8 mouse cellular contexts compared by ENCODE assay signal in genomic region chr10:89531194-89531634, GRCm38 (mm10). TPM values are rescaled to one million over a fixed set of nuclear protein-coding genes. Genes with fewer than 3 reads are reported as not detected.
DNase-seq lines count a peak whose midpoint lies in the region; ATAC-seq and TF ChIP-seq lines count a peak whose summit lies in the region.

No protein-coding gene starts in this region.

- H3K4me2 ChIP-seq in lung, embryonic 14.5 days: no peak overlapping the region
- H3K4me2 ChIP-seq in embryonic facial prominence, embryonic 14.5 days (ENCODE audit: low read depth, low read length): no peak overlapping the region
- H3K4me2 ChIP-seq in heart, embryonic 12.5 days: peak overlapping the region; percentile 26; the same call in 1 of the 2 replicates
- H3K4me2 ChIP-seq in liver, postnatal 0 days (ENCODE audit: low read depth, low read length): peak overlapping the region; percentile 69

- TF ChIP-seq CTCF in lung, embryonic 14.5 days (IDR thresholded peaks at IDR 0.05; ENCODE audit: low read depth): no peak
- TF ChIP-seq CTCF in liver, postnatal 0 days (IDR thresholded peaks at IDR 0.05; ENCODE audit: low read depth): no peak

- H3K27ac ChIP-seq in lung, embryonic 14.5 days (ENCODE audit: low read depth): no peak overlapping the region
- no peak overlapping the region for H3K27ac ChIP-seq in embryonic facial prominence, embryonic 14.5 days (replicated peaks; ENCODE audit: low read depth, low read length)
- H3K27ac ChIP-seq in heart, embryonic 12.5 days (ENCODE audit: poor library complexity, severe bottlenecking): peak overlapping the region; percentile 43; the same call in 1 of the 2 replicates
- peak overlapping the region; percentile 86 for H3K27ac ChIP-seq in liver, postnatal 0 days (ENCODE audit: low read depth)

- peak; percentile 83 for DNase-seq in lung, embryonic 14.5 days
- DNase-seq in lung, postnatal 25 days (ENCODE audit: low spot score): no peak
- DNase-seq in embryonic facial prominence, embryonic 14.5 days (ENCODE audit: low spot score): peak; percentile 62
- peak; percentile 20 for DNase-seq in liver, postnatal 0 days
- no peak for DNase-seq in layer of hippocampus, adult 11-12 months (ENCODE audit: low spot score)
- no peak for DNase-seq in adrenal gland, postnatal 14 days
- DNase-seq in left cerebral cortex, postnatal 14 days (ENCODE audit: low spot score in 2 of 2): no peak

- H3K4me1 ChIP-seq in lung, embryonic 14.5 days (ENCODE audit: insufficient read depth): peaks cover 14% of the 10 kb centered on the region
- peaks cover 10% of the 10 kb centered on the region; the same call in 1 of the 2 replicates for H3K4me1 ChIP-seq in embryonic facial prominence, embryonic 14.5 days (ENCODE audit: control insufficient read depth, insufficient read depth, low read length)
- H3K4me1 ChIP-seq in heart, embryonic 12.5 days (replicated peaks): peaks cover 54% of the 10 kb centered on the region
- H3K4me1 ChIP-seq in liver, postnatal 0 days (ENCODE audit: insufficient read depth): peaks cover 30% of the 10 kb centered on the region

- H3K36me3 ChIP-seq in lung, embryonic 14.5 days (ENCODE audit: insufficient read depth): no peaks in the 10 kb centered on the region
- H3K36me3 ChIP-seq in embryonic facial prominence, embryonic 14.5 days (ENCODE audit: control insufficient read depth, insufficient read depth, low read length): no peaks in the 10 kb centered on the region
- H3K36me3 ChIP-seq in heart, embryonic 12.5 days: no peaks in the 10 kb centered on the region
- no peaks in the 10 kb centered on the region for H3K36me3 ChIP-seq in liver, postnatal 0 days (replicated peaks; ENCODE audit: insufficient read depth, low read length)

- H3K27me3 ChIP-seq in lung, embryonic 14.5 days (ENCODE audit: insufficient read depth, low read length): no peaks in the 10 kb centered on the region
- no peaks in the 10 kb centered on the region for H3K27me3 ChIP-seq in embryonic facial prominence, embryonic 14.5 days (replicated peaks; ENCODE audit: control insufficient read depth, insufficient read depth, low read length)
- no peaks in the 10 kb centered on the region for H3K27me3 ChIP-seq in heart, embryonic 12.5 days (replicated peaks)
- no peaks in the 10 kb centered on the region for H3K27me3 ChIP-seq in liver, postnatal 0 days (ENCODE audit: insufficient read depth, low read length)

- H3K9me3 ChIP-seq in lung, embryonic 14.5 days (ENCODE audit: low read depth, low read length): no peaks in the 10 kb centered on the region
- H3K9me3 ChIP-seq in embryonic facial prominence, embryonic 14.5 days (ENCODE audit: control insufficient read depth, low read length): no peaks in the 10 kb centered on the region
- H3K9me3 ChIP-seq in heart, embryonic 12.5 days (replicated peaks): no peaks in the 10 kb centered on the region
- H3K9me3 ChIP-seq in liver, postnatal 0 days (ENCODE audit: low read length): no peaks in the 10 kb centered on the region

- 23% methylated on average over 5 of the region's 5 CpGs for whole genome bisulfite sequencing in lung, embryonic 14.5 days
- WGBS in embryonic facial prominence, embryonic 14.5 days: 28% methylated on average over 5 of the region's 5 CpGs
- WGBS in heart, embryonic 12.5 days: 11% methylated on average over 5 of the region's 5 CpGs
- 60% methylated on average over 5 of the region's 5 CpGs for whole genome bisulfite sequencing in liver, postnatal 0 days (ENCODE audit: insufficient replicate concordance)

- TF ChIP-seq EP300 in liver, postnatal 0 days (IDR thresholded peaks at IDR 0.05; ENCODE audit: low read depth): no peak

- peak; percentile 71 for ATAC-seq in lung, embryonic 14.5 days (ENCODE audit: insufficient read depth)
- peak; percentile 47; the same call in 1 of the 2 replicates for ATAC-seq in embryonic facial prominence, embryonic 14.5 days (ENCODE audit: low read depth)
- ATAC-seq in heart, embryonic 12.5 days (ENCODE audit: insufficient number of reproducible peaks, low FRiP score): peak; percentile 84
- ATAC-seq in liver, postnatal 0 days: no peak

- no peak overlapping the region for H3K4me3 ChIP-seq in lung, embryonic 14.5 days (ENCODE audit: low read depth, low read length)
- H3K4me3 ChIP-seq in embryonic facial prominence, embryonic 14.5 days (ENCODE audit: low read depth, low read length): no peak overlapping the region
- no peak overlapping the region for H3K4me3 ChIP-seq in heart, embryonic 12.5 days
- H3K4me3 ChIP-seq in liver, postnatal 0 days (ENCODE audit: low read depth, low read length): no peak overlapping the region

- H3K9ac ChIP-seq in lung, embryonic 14.5 days: no peak overlapping the region
- H3K9ac ChIP-seq in embryonic facial prominence, embryonic 14.5 days (ENCODE audit: low read depth, low read length): no peak overlapping the region
- H3K9ac ChIP-seq in heart, embryonic 12.5 days: no peak overlapping the region
- 0 out of 2 replicates have a peak overlapping the region, but pooled peaks have one; percentile 22 for H3K9ac ChIP-seq in liver, postnatal 0 days (replicated peaks)

- intact Hi-C loops in left cerebral cortex, postnatal 14 days (cut with DNase I): no loop called here

RNA-seq across cellular contexts. Expression of gene Nr1h4, which starts 2.2 kb away (rescaled TPM):
- 0.38 and 0.45 TPM in 2 replicates for polyA plus RNA-seq in lung, embryonic 14.5 days (2014; fragmentation: Nextera tagmentation; extraction: Ambion mirVana)
- not detected in 2 replicates for polyA plus RNA-seq in embryonic facial prominence, embryonic 14.5 days (2014; fragmentation: Nextera tagmentation; extraction: Ambion mirVana)
- polyA plus RNA-seq in heart, embryonic 12.5 days (2016; fragmentation: Nextera tagmentation; extraction: Ambion mirVana): 1.3 and 1.5 TPM in 2 replicates
- 35.9 and 43.5 TPM in 2 replicates for polyA plus RNA-seq in liver, postnatal 0 days (2015; fragmentation: Nextera tagmentation; extraction: Ambion mirVana)
- 14.1 and 21.5 TPM in 2 replicates for total RNA-seq in adrenal gland, postnatal 14 days (2021)
- total RNA-seq in left cerebral cortex, postnatal 14 days (2021): under 1 TPM in 1 of 2 experiments, not detected in 1; 0.35 TPM

Comparison
In these comparisons a context has a peak if more than half of its experiments do, and no peak if none do; other contexts are left out.
1. DNase-seq: peak in lung, embryonic 14.5 days (single experiment), embryonic facial prominence, embryonic 14.5 days (single experiment) and liver, postnatal 0 days (single experiment); none in lung, postnatal 25 days (single experiment), layer of hippocampus, adult 11-12 months (single experiment), adrenal gland, postnatal 14 days (single experiment) and left cerebral cortex, postnatal 14 days (0 of 2).
2. H3K27ac ChIP-seq: peak in heart, embryonic 12.5 days (single experiment) and liver, postnatal 0 days (single experiment); none in lung, embryonic 14.5 days (single experiment) and embryonic facial prominence, embryonic 14.5 days (single experiment).
3. H3K4me2 ChIP-seq: peak in heart, embryonic 12.5 days (single experiment) and liver, postnatal 0 days (single experiment); none in lung, embryonic 14.5 days (single experiment) and embryonic facial prominence, embryonic 14.5 days (single experiment).
4. RNA of gene Nr1h4, which starts 2.2 kb away (polyA plus RNA-seq): 35.9 to 43.5 TPM in liver, postnatal 0 days; 1.3 to 1.5 TPM in heart, embryonic 12.5 days, 0.38 to 0.45 TPM in lung, embryonic 14.5 days and not detected in embryonic facial prominence, embryonic 14.5 days; every median in the first group is over 10 times any median in the second.